24 mouse cellular contexts compared by ENCODE assay signal in genomic region chr11:46386556-46386955, GRCm38 (mm10). TPM values are rescaled to one million over a fixed set of nuclear protein-coding genes. Genes with fewer than 3 reads are reported as not detected.
DNase-seq lines count a peak whose midpoint lies in the region; ATAC-seq lines count a peak whose summit lies in the region.
"Had no signal": no experiment of that assay in that cellular context is flagged by ENCODE, and none has a peak within 500 bp of the region (broad histone marks: within the 10 kb centered on the region; RNA-seq: fewer than 3 reads in every experiment).

No protein-coding gene starts in this region.

- no peaks in the 10 kb centered on the region for H3K9me3 ChIP-seq in intestine, embryonic 15.5 days
- no peaks in the 10 kb centered on the region for H3K9me3 ChIP-seq in midbrain, embryonic 14.5 days (ENCODE audit: control insufficient read depth, low read length)
- H3K9me3 ChIP-seq: embryonic facial prominence, embryonic 12.5 days; G1E; heart, embryonic 15.5 days; hindbrain, embryonic 10.5 days had no signal

- H3K27ac ChIP-seq in intestine, embryonic 15.5 days: no peak overlapping the region
- no peak overlapping the region for H3K27ac ChIP-seq in midbrain, embryonic 14.5 days (replicated peaks; ENCODE audit: low read depth, low read length)
- H3K27ac ChIP-seq: embryonic facial prominence, embryonic 12.5 days; heart, embryonic 15.5 days; hindbrain, embryonic 10.5 days; hindbrain, embryonic 14.5 days had no signal

- H3K36me3 ChIP-seq in intestine, embryonic 15.5 days: no peaks in the 10 kb centered on the region
- no peaks in the 10 kb centered on the region for H3K36me3 ChIP-seq in midbrain, embryonic 14.5 days (ENCODE audit: control insufficient read depth, insufficient read depth, low read length)
- H3K36me3 ChIP-seq: embryonic facial prominence, embryonic 12.5 days; G1E; heart, embryonic 15.5 days; hindbrain, embryonic 10.5 days had no signal

- no peaks in the 10 kb centered on the region for H3K4me1 ChIP-seq in intestine, embryonic 15.5 days (replicated peaks)
- H3K4me1 ChIP-seq in midbrain, embryonic 14.5 days (ENCODE audit: control insufficient read depth, insufficient read depth, low read length): no peaks in the 10 kb centered on the region
- H3K4me1 ChIP-seq: embryonic facial prominence, embryonic 12.5 days; heart, embryonic 15.5 days had no signal

- 81% methylated on average over 8 of the region's 8 CpGs for WGBS in intestine, embryonic 15.5 days
- 92% methylated on average over 8 of the region's 8 CpGs for WGBS in midbrain, embryonic 14.5 days

- DNase-seq in heart, adult 11 months: peak; percentile 50
- DNase-seq in heart, adult 9 months (ENCODE audit: low spot score in 2 of 2): no peak
- peak; percentile 76 for DNase-seq in CD4-positive helper T cell, adult 2 months (ENCODE audit: low read depth, low spot score)
- DNase-seq in T-cell, adult 2 months (ENCODE audit: low spot score): peak; percentile 71
- peak; percentile 76 for DNase-seq in naive thymus-derived CD4-positive, alpha-beta T cell, adult 2 months (ENCODE audit: low read depth)
- no peak for DNase-seq in midbrain, embryonic 14.5 days
- DNase-seq: adrenal gland, postnatal 14 days; B cell, adult 2 months; cerebellum, adult 11-12 months; cerebellum, adult 9-10 months; cerebellum, postnatal 25 days; gastrocnemius, postnatal 14 days; heart, postnatal 14 days; kidney, adult 11 months had no signal

- no peak overlapping the region for H3K9ac ChIP-seq in intestine, embryonic 15.5 days
- no peak overlapping the region for H3K9ac ChIP-seq in midbrain, embryonic 14.5 days (replicated peaks; ENCODE audit: low read length)
- H3K9ac ChIP-seq: embryonic facial prominence, embryonic 12.5 days; heart, embryonic 15.5 days; hindbrain, embryonic 14.5 days had no signal

- H3K4me3 ChIP-seq in intestine, embryonic 15.5 days (replicated peaks): no peak overlapping the region
- H3K4me3 ChIP-seq in midbrain, embryonic 14.5 days (replicated peaks; ENCODE audit: low read depth, low read length): no peak overlapping the region
- H3K4me3 ChIP-seq: embryonic facial prominence, embryonic 12.5 days; heart, embryonic 15.5 days; hindbrain, embryonic 10.5 days had no signal

- H3K4me2 ChIP-seq in intestine, embryonic 15.5 days (replicated peaks): no peak overlapping the region
- no peak overlapping the region for H3K4me2 ChIP-seq in midbrain, embryonic 14.5 days (ENCODE audit: low read length)
- H3K4me2 ChIP-seq: embryonic facial prominence, embryonic 12.5 days; heart, embryonic 15.5 days; hindbrain, embryonic 14.5 days had no signal

- ATAC-seq in intestine, embryonic 15.5 days: no peak
- ATAC-seq in midbrain, embryonic 14.5 days (ENCODE audit: low FRiP score, low TSS enrichment): no peak
- ATAC-seq: forebrain, embryonic 16.5 days had no signal

- no peaks in the 10 kb centered on the region for H3K27me3 ChIP-seq in intestine, embryonic 15.5 days (replicated peaks)
- no peaks in the 10 kb centered on the region for H3K27me3 ChIP-seq in midbrain, embryonic 14.5 days (ENCODE audit: control insufficient read depth, insufficient read depth, low read length)
- H3K27me3 ChIP-seq: embryonic facial prominence, embryonic 12.5 days; heart, embryonic 15.5 days had no signal

RNA-seq across cellular contexts. Expression of gene Itk, which starts 2.8 kb away (rescaled TPM):
- 0.25 and 0.40 TPM in 2 replicates for polyA plus RNA-seq in intestine, embryonic 15.5 days (2015; fragmentation: Nextera tagmentation; extraction: Ambion mirVana)
- polyA plus RNA-seq in midbrain, embryonic 14.5 days (2014; fragmentation: Nextera tagmentation; extraction: Ambion mirVana): not detected in 2 replicates
- polyA plus RNA-seq: forebrain, embryonic 16.5 days; hindbrain, embryonic 10.5 days had no signal

RNA-seq across cellular contexts. Expression of gene Fam71b, which starts 9.8 kb away (rescaled TPM):
- polyA plus RNA-seq in intestine, embryonic 15.5 days (2015; fragmentation: Nextera tagmentation; extraction: Ambion mirVana): not detected in 2 replicates
- polyA plus RNA-seq in midbrain, embryonic 14.5 days (2014; fragmentation: Nextera tagmentation; extraction: Ambion mirVana): not detected in 2 replicates
- polyA plus RNA-seq: cortical plate, adult 2 months; embryonic facial prominence, embryonic 12.5 days; forebrain, embryonic 11.5 days; forebrain, embryonic 16.5 days; frontal cortex, adult 2 months; G1E; heart, embryonic 15.5 days; hindbrain, embryonic 10.5 days; hindbrain, embryonic 14.5 days had no signal

RNA-seq across cellular contexts. Expression of gene Med7, which starts 50.2 kb away (rescaled TPM):
- 57.5 and 60.6 TPM in 2 replicates for polyA plus RNA-seq in intestine, embryonic 15.5 days (2015; fragmentation: Nextera tagmentation; extraction: Ambion mirVana)
- polyA plus RNA-seq in midbrain, embryonic 14.5 days (2014; fragmentation: Nextera tagmentation; extraction: Ambion mirVana): 68.3 and 74.3 TPM in 2 replicates

Comparison
In these comparisons a context has a peak if more than half of its experiments do, and no peak if none do; other contexts are left out.
1. DNase-seq: peak in heart, adult 11 months (single experiment), CD4-positive helper T cell, adult 2 months (single experiment), T-cell, adult 2 months (single experiment) and naive thymus-derived CD4-positive, alpha-beta T cell, adult 2 months (single experiment); none in heart, adult 9 months (0 of 2) and midbrain, embryonic 14.5 days (single experiment).